Mouse (Mus musculus) small intestine, adult 2 months (tissue): ENCODE measurements around the gene Chst12.

Source experiments
- CTCF ChIP-seq: fragments of 200-500 bp; IDR thresholded peaks from 2 replicates; pipeline ENCODE4 v1.5.1; 2012; ENCODE audit warnings: low read depth, mild to moderate bottlenecking, control low read depth, inconsistent platforms, low read length, moderate library complexity, mixed read lengths; ENCODE audit not compliant: insufficient replicate concordance, insufficient read length; ENCODE audit errors: extremely low read depth
- POLR2A ChIP-seq: fragments of 200-500 bp; IDR thresholded peaks from 2 replicates; pipeline ENCODE4 v1.6.1; 2012; ENCODE audit warnings: low read depth, mild to moderate bottlenecking, control low read depth, inconsistent platforms, low read length, moderate library complexity

DNA sequence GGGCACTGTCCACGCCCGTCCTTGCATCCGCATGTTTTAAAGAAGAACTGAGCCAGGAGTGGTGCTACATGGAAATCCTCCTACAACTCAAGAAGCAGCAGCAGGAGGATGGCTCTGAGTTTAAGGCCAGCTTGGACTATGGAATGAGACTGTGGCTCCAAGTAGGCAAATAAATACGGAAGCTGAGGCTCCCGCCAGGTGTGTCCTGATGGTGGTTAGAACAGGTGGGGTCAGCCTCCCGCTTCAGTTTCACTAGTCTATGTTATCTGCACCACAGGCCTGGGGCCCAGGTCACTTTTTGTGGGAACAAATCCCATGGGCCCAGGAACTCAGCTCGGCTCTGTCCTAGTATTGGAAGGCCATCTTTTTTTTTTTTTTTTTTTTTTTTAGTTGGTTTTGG is 48.4 kb downstream of the Chst12 start:
- TF ChIP-seq CTCF (no peak), POLR2A (no peak)
